Mouse (Mus musculus): ENCODE data around the gene Ccdc190. TPM values are rescaled to one million over a fixed set of nuclear protein-coding genes. Genes with fewer than 3 reads are reported as not detected.

Ccdc190 gene
- polyA plus RNA-seq, 1 experiment, result 41.1 TPM

DNA sequence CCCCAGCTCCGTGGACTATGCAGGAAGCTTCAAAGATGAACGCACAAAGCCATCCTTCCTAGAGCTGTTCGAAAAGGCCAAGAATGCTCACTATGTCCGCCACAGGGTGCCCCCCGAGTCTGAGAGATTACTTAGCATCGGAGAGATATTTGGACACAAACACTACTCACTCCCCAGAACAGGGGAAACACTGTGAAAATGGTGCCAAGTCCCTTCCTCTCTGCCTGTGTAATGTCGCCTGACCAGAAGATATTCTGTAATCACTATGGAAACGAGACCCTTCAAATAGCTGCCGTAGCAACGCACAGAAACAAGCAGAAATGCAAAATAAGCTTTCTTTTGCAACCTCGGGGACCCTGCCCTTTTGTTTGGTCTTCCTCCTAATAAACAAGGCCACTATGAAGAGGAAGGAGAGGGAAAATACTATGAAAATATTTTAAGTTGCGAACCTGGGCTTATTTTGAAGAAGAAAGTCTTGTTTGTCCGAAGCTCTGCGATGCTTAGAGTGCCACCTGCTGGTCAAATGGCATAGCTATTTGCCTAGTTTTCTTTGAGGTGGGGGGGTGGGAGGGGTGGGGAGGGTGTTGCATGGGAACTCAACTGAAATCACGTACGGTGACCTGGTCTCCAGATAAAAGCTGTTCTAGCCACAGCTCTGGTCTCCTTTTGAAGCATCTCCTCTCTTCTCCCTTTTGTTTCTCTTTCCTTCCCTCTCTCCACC is 5.7 kb downstream of the Ccdc190 start:
- Histone ChIP-seq H3K27ac (ENCODE audit: insufficient read depth, low read length) (no peak overlapping the region), H3K4me3 (replicated peaks; ENCODE audit: insufficient read depth, low read depth, low read length) (peak overlapping the region; percentile 62), H3K4me1 (ENCODE audit: control insufficient read depth, insufficient read depth, low read length) (no peaks in the 10 kb centered on the region), H3K27me3 (ENCODE audit: control insufficient read depth, insufficient read depth, low read length) (no peaks in the 10 kb centered on the region)
- DNase-seq, result peak; percentile 59 to 64
- TF ChIP-seq POLR2A (IDR thresholded peaks at IDR 0.05; ENCODE audit: borderline replicate concordance, insufficient read depth, low read length), result no peak
- peak; percentile 45; the same call in 1 of the 2 replicates for TF ChIP-seq CTCF (IDR thresholded peaks at IDR 0.05; ENCODE audit: borderline replicate concordance, insufficient read depth, low read depth, low read length)
- 3% methylated on average over 16 of the region's 16 CpGs for WGBS

DNA sequence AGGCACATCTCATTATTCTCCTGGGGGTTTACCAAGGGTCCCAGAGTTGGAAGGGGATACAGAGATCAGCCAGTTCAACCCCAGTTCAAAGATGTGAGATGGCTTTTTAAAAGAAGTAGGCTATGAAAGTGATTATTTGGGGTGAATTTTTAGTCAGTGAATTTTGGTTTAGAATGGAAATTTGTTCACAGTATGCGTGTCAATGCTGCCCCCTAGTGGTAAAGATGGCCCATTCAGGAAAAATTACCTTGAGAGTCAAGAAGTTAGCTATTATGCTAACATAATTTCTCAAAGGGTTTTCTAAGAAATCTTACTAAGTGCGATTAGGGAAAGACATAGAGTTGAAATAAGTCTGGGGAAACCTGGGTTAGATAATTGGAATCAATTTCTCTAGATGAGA is 10.9 kb downstream of the Ccdc190 start:
- peak in 1 of 2 experiments; percentile 23 for DNase-seq
- 8% methylated on average over 2 of the region's 2 CpGs for WGBS

DNA sequence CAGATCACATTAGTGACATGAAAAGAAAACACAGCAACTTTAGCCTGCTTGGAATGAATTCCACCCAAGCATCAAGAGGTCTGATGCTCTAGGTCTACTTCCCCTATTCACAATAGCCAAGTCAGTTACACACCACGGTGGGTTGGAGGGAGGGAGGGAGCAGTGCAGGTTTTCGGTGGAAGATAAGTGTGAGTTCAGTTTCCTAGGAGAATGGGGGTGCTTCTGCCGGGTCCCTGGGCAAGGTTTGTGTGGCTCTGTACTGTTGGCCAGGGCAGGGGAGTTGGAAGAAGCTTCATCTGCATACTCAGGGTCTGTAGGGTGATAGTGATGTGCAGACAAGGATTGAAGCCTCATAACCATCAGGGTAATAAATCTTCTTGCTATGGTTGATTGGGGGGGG is 17.6 kb downstream of the Ccdc190 start:
- DNase-seq, result no peak
- H3K4me3 ChIP-seq (replicated peaks; ENCODE audit: insufficient read depth, low read depth, low read length), result no peak overlapping the region
- TF ChIP-seq CTCF (IDR thresholded peaks at IDR 0.05; ENCODE audit: borderline replicate concordance, insufficient read depth, low read depth, low read length) (no peak), POLR2A (IDR thresholded peaks at IDR 0.05; ENCODE audit: borderline replicate concordance, insufficient read depth, low read length) (no peak)
- WGBS, result 79% methylated on average over 3 of the region's 3 CpGs
- H3K27me3 ChIP-seq (ENCODE audit: control insufficient read depth, insufficient read depth, low read length), result no peaks in the 10 kb centered on the region
- no peaks in the 10 kb centered on the region for H3K4me1 ChIP-seq (ENCODE audit: control insufficient read depth, insufficient read depth, low read length)
- no peak overlapping the region for H3K27ac ChIP-seq (ENCODE audit: insufficient read depth, low read length)

More for the DNA sequence above, 10.9 kb downstream of the Ccdc190 start:
- no peaks in the 10 kb centered on the region for H3K27me3 ChIP-seq (ENCODE audit: control insufficient read depth, insufficient read depth, low read length)
- H3K4me3 ChIP-seq (replicated peaks; ENCODE audit: insufficient read depth, low read depth, low read length), result no peak overlapping the region
- no peak overlapping the region for H3K27ac ChIP-seq (ENCODE audit: insufficient read depth, low read length)
- H3K4me1 ChIP-seq (ENCODE audit: control insufficient read depth, insufficient read depth, low read length), result no peaks in the 10 kb centered on the region
- TF ChIP-seq POLR2A (IDR thresholded peaks at IDR 0.05; ENCODE audit: borderline replicate concordance, insufficient read depth, low read length) (no peak), CTCF (IDR thresholded peaks at IDR 0.05; ENCODE audit: borderline replicate concordance, insufficient read depth, low read depth, low read length) (peak; percentile 46; the same call in 1 of the 2 replicates)

DNA sequence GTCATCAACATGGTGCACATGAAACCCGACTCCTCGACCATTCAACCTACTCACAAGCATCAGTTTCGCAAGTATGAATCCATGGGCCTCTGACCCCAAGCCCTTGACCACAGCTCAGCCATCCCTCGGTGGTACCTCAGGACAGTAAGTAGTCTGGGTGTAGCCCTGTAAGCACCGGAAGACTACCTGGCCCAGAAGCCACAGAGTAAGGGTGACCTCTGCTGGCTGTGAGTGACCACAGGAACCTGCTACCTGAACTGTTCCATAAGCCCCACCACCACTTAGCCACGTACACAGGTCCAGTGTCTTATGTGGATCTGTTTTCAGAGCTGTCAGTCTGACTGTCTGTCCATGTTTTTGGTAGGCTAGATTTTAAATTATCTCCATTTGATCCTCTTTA is 19.2 kb downstream of the Ccdc190 start:
- WGBS, result 83% methylated on average over 6 of the region's 6 CpGs
- no peak for DNase-seq
- Histone ChIP-seq H3K4me3 (replicated peaks; ENCODE audit: insufficient read depth, low read depth, low read length) (no peak overlapping the region), H3K4me1 (ENCODE audit: control insufficient read depth, insufficient read depth, low read length) (no peaks in the 10 kb centered on the region; the same call in 1 of the 2 replicates), H3K27ac (ENCODE audit: insufficient read depth, low read length) (no peak overlapping the region), H3K27me3 (ENCODE audit: control insufficient read depth, insufficient read depth, low read length) (no peaks in the 10 kb centered on the region)
- no peak for TF ChIP-seq CTCF (IDR thresholded peaks at IDR 0.05; ENCODE audit: borderline replicate concordance, insufficient read depth, low read depth, low read length)
- no peak for TF ChIP-seq POLR2A (IDR thresholded peaks at IDR 0.05; ENCODE audit: borderline replicate concordance, insufficient read depth, low read length)

DNA sequence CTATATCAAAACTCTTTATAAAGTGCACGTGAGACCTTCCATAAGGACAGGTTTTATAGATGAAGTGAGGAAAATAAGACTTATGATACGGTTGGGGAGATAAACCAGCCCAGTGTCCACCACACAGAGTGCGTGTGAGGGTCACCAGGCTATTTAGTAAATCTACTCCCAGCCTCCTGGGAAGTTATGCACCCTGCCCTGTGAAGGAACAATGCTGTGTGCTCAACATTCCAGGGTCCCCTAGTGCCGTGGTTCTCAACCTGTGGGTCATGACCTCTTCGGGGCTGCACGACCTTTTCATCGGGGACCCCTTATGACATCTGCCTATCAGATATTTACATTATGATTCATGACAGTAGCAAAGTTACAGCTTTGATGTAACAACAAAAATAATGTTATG is 19.8 kb downstream of the Ccdc190 start:
- Histone ChIP-seq H3K27me3 (ENCODE audit: control insufficient read depth, insufficient read depth, low read length) (no peaks in the 10 kb centered on the region), H3K27ac (ENCODE audit: insufficient read depth, low read length) (no peak overlapping the region), H3K4me3 (replicated peaks; ENCODE audit: insufficient read depth, low read depth, low read length) (no peak overlapping the region), H3K4me1 (ENCODE audit: control insufficient read depth, insufficient read depth, low read length) (no peaks in the 10 kb centered on the region; the same call in 1 of the 2 replicates)
- DNase-seq, result no peak
- WGBS, result 83% methylated on average over 7 of the region's 7 CpGs
- TF ChIP-seq CTCF (IDR thresholded peaks at IDR 0.05; ENCODE audit: borderline replicate concordance, insufficient read depth, low read depth, low read length) (no peak), POLR2A (IDR thresholded peaks at IDR 0.05; ENCODE audit: borderline replicate concordance, insufficient read depth, low read length) (no peak)

DNA sequence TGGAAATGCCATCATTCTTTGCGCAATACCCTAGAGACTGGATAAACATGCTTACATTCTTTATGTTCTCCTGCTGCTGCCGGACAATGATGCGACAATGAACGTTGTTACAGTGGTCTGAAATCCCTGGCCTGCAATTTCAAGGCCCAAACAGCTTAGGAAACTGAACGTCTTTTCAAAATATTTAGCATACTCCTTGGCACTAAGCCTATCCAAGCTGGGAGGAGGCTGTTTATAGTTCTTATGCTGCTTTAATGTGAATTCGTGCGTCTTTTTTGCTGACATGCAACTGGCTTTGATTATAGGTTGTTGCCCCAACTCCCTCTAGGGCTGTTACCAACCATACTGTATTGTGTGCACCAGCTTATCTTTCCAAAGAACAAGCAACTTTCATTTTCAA is 20.4 kb downstream of the Ccdc190 start:
- no peaks in the 10 kb centered on the region for H3K27me3 ChIP-seq (ENCODE audit: control insufficient read depth, insufficient read depth, low read length)
- TF ChIP-seq POLR2A (IDR thresholded peaks at IDR 0.05; ENCODE audit: borderline replicate concordance, insufficient read depth, low read length) (no peak), CTCF (IDR thresholded peaks at IDR 0.05; ENCODE audit: borderline replicate concordance, insufficient read depth, low read depth, low read length) (no peak)
- 81% methylated on average over 7 of the region's 7 CpGs for whole genome bisulfite sequencing
- no peak overlapping the region for H3K4me3 ChIP-seq (replicated peaks; ENCODE audit: insufficient read depth, low read depth, low read length)
- H3K4me1 ChIP-seq (ENCODE audit: control insufficient read depth, insufficient read depth, low read length), result no peaks in the 10 kb centered on the region; the same call in 1 of the 2 replicates
- no peak for DNase-seq
- H3K27ac ChIP-seq (ENCODE audit: insufficient read depth, low read length), result no peak overlapping the region

DNA sequence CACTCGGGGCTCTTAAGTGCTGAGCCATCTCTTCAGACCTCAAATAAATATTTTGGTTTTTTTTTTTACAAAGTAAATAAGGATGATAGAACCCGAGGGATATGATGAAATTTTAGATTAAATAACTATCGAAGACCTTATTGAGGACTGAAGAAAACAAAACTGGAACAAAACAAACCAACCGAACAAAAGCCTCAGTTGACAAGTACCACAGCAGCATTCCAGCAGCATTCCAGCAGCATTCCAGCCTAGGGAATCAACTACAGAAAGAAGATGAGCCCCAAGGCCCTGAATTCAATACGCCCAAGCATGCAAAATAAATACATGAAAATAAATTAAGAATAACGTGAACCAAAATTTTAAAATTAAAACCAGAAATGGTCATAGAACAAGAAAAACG is 21.5 kb downstream of the Ccdc190 start:
- H3K4me3 ChIP-seq (replicated peaks; ENCODE audit: insufficient read depth, low read depth, low read length), result no peak overlapping the region
- H3K4me1 ChIP-seq (ENCODE audit: control insufficient read depth, insufficient read depth, low read length), result no peaks in the 10 kb centered on the region; the same call in 1 of the 2 replicates
- H3K27ac ChIP-seq (ENCODE audit: insufficient read depth, low read length), result no peak overlapping the region
- TF ChIP-seq POLR2A (IDR thresholded peaks at IDR 0.05; ENCODE audit: borderline replicate concordance, insufficient read depth, low read length), result no peak
- TF ChIP-seq CTCF (IDR thresholded peaks at IDR 0.05; ENCODE audit: borderline replicate concordance, insufficient read depth, low read depth, low read length), result no peak
- 90% methylated on average over 7 of the region's 7 CpGs for WGBS
- DNase-seq, result no peak
- no peaks in the 10 kb centered on the region for H3K27me3 ChIP-seq (ENCODE audit: control insufficient read depth, insufficient read depth, low read length)

DNA sequence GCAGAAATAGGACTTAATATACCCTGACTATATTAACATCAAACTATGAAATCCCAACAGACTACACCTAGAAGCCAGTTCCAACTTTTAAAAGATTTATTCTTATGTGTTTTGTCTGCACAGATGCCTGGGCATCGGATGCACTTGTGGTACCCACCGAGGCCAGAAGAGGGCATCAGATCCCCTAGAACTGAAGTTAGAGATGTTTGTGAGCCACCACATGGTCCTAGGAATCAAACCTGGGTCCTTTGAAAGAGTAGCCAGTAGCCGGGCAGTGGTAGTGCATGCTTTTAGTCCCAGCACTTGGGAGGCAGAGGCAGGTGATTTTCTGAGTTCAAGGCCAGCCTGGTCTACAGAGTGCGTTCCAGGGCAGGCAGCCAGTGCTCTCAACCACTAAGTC is 22.2 kb downstream of the Ccdc190 start:
- H3K27ac ChIP-seq (ENCODE audit: insufficient read depth, low read length), result no peak overlapping the region
- 98% methylated on average over 4 of the region's 4 CpGs for WGBS
- H3K27me3 ChIP-seq (ENCODE audit: control insufficient read depth, insufficient read depth, low read length), result no peaks in the 10 kb centered on the region
- no peak overlapping the region for H3K4me3 ChIP-seq (replicated peaks; ENCODE audit: insufficient read depth, low read depth, low read length)
- 0 out of 2 replicates have a peak, but pooled peaks have one; percentile 22 for TF ChIP-seq CTCF (IDR thresholded peaks at IDR 0.05; ENCODE audit: borderline replicate concordance, insufficient read depth, low read depth, low read length)
- TF ChIP-seq POLR2A (IDR thresholded peaks at IDR 0.05; ENCODE audit: borderline replicate concordance, insufficient read depth, low read length), result no peak
- no peak for DNase-seq
- no peaks in the 10 kb centered on the region; the same call in 1 of the 2 replicates for H3K4me1 ChIP-seq (ENCODE audit: control insufficient read depth, insufficient read depth, low read length)

Data from cerebellum, adult 2 months (tissue).